In genomic region chr11:55327558-55328409, GRCm38 (mm10) we compare ENCODE assay signal across 27 mouse cellular contexts. TPM values are rescaled to one million over a fixed set of nuclear protein-coding genes. Genes with fewer than 3 reads are reported as not detected.
DNase-seq lines count a peak whose midpoint lies in the region; ATAC-seq and TF ChIP-seq lines count a peak whose summit lies in the region.
"Had no signal": no experiment of that assay in that cellular context is flagged by ENCODE, and none has a peak within 500 bp of the region (broad histone marks: within the 10 kb centered on the region; RNA-seq: fewer than 3 reads in every experiment).

No protein-coding gene starts in this region.

- H3K4me1 ChIP-seq in cerebellum, adult 2 months (ENCODE audit: control insufficient read depth, insufficient read depth, low read length): peaks cover 31% of the 10 kb centered on the region

- ATAC-seq in cerebellum, adult (ENCODE audit: insufficient number of reproducible peaks, low FRiP score, low TSS enrichment): peak; percentile 77; the same call in 1 of the 2 replicates
- ATAC-seq: forebrain, embryonic 16.5 days; hindbrain, postnatal 0 days; intestine, embryonic 16.5 days; liver, postnatal 0 days; lung, postnatal 0 days had no signal

- TF ChIP-seq POLR2A in cerebellum, adult 2 months (IDR thresholded peaks at IDR 0.05; ENCODE audit: borderline replicate concordance, insufficient read depth, low read length): no peak

- DNase-seq in cerebellum, postnatal 4 days (ENCODE audit: low spot score in 2 of 2): no peak
- DNase-seq in cerebellum, adult 2 months: peak; percentile 83 to 90
- DNase-seq in cerebellum, postnatal 36 days: peak; percentile 69 to 71
- peak; percentile 70 to 72 for DNase-seq in urinary bladder, postnatal 36 days (ENCODE audit: low spot score in 2 of 2)
- no peak for DNase-seq in heart, adult 18-20 months
- DNase-seq in thymus, postnatal 0 days (ENCODE audit: low spot score): no peak
- DNase-seq: adrenal gland, postnatal 25 days; gastrocnemius, postnatal 14 days; heart, adult 2 months; heart, postnatal 14 days; kidney, postnatal 25 days; liver, postnatal 0 days; right cerebral cortex, postnatal 14 days; thymus, postnatal 25 days had no signal

- no peaks in the 10 kb centered on the region for H3K27me3 ChIP-seq in cerebellum, adult 2 months (ENCODE audit: control insufficient read depth, insufficient read depth, low read length)
- H3K27me3 ChIP-seq: heart, embryonic 13.5 days; limb, embryonic 12.5 days had no signal

- 11% methylated on average over 9 of the region's 9 CpGs for WGBS in cerebellum, adult 2 months

- peak overlapping the region; percentile 54 for H3K4me3 ChIP-seq in cerebellum, adult 2 months (replicated peaks; ENCODE audit: insufficient read depth, low read depth, low read length)
- H3K4me3 ChIP-seq: forebrain, embryonic 10.5 days; heart, adult 2 months; heart, embryonic 13.5 days; layer of hippocampus, adult 2 months; limb, embryonic 12.5 days had no signal

- peak overlapping the region; percentile 77 for H3K27ac ChIP-seq in cerebellum, adult 2 months (ENCODE audit: insufficient read depth, low read length)
- H3K27ac ChIP-seq: forebrain, embryonic 10.5 days; heart, adult 2 months; heart, embryonic 13.5 days; hindbrain, postnatal 0 days; layer of hippocampus, adult 2 months; limb, embryonic 12.5 days had no signal

- no peak for TF ChIP-seq CTCF in cerebellum, adult 2 months (IDR thresholded peaks at IDR 0.05; ENCODE audit: borderline replicate concordance, insufficient read depth, low read depth, low read length)

RNA-seq across cellular contexts. Expression of gene Fat2, which starts 8.6 kb away (rescaled TPM):
- polyA plus RNA-seq in cerebellum, adult 2 months (2012; rRNA removed): 86.7 and 104 TPM in 2 replicates
- under 1 TPM; 0.13 to 0.15 TPM for total RNA-seq in heart, adult 18-20 months (2021)
- 0.51 and 0.55 TPM in 2 replicates for polyA plus RNA-seq in thymus, postnatal 0 days (2015; fragmentation: Nextera tagmentation; extraction: Ambion mirVana)
- total RNA-seq: adrenal gland, postnatal 25 days; common myeloid progenitor, adult 5-6 weeks; megakaryocyte progenitor cell, adult 5-6 weeks; neutrophil, adult 5-6 weeks had no signal
- polyA plus RNA-seq: liver, embryonic 11.5 days; liver, postnatal 0 days had no signal

Comparison
In these comparisons a context has a peak if more than half of its experiments do, and no peak if none do; other contexts are left out.
1. DNase-seq: peak in cerebellum, adult 2 months (2 of 2), cerebellum, postnatal 36 days (2 of 2) and urinary bladder, postnatal 36 days (2 of 2); none in cerebellum, postnatal 4 days (0 of 2), heart, adult 18-20 months (0 of 2) and thymus, postnatal 0 days (single experiment).
2. RNA of gene Fat2, which starts 8.6 kb away (polyA plus RNA-seq): 86.7 to 104 TPM in cerebellum, adult 2 months; 0.51 to 0.55 TPM in thymus, postnatal 0 days; every median in the first group is over 10 times any median in the second.